Mouse (Mus musculus): ENCODE measurements at regions not wholly inside any gene's neighbourhood (a gene's known extent, or its start where the extent isn't known, plus 50 kb on each side); places are given as distances from the start of the nearest gene placed in this dataset.
"Not testable (repeated sequence)": the region's sequence is repeated elsewhere in the genome, so short reads cannot be mapped to it uniquely, and the experiment has no call there.

GRCm38 (mm10) chr14:53053465-53054123, 558.0 kb upstream of the Olfr1507 start:
- TF ChIP-seq CTCF (IDR thresholded peaks at IDR 0.05; ENCODE audit: borderline replicate concordance, insufficient read depth, low read length); POLR2A (IDR thresholded peaks at IDR 0.05; ENCODE audit: low read depth, low read length): not testable (repeated sequence)
